In genomic region chr2:92605995-92606394, GRCm38 (mm10) we compare ENCODE assay signal across 16 mouse cellular contexts. TPM values are rescaled to one million over a fixed set of nuclear protein-coding genes. Genes with fewer than 3 reads are reported as not detected.
A peak's percentile ranks its signal among the peaks of the same experiment; 100 is the strongest.
DNase-seq lines count a peak whose midpoint lies in the region; ATAC-seq lines count a peak whose summit lies in the region.
"Had no signal": no experiment of that assay in that cellular context is flagged by ENCODE, and none has a peak within 500 bp of the region (broad histone marks: within the 10 kb centered on the region; RNA-seq: fewer than 3 reads in every experiment).

No protein-coding gene starts in this region.

- peaks cover 8% of the 10 kb centered on the region; the same call in 1 of the 2 replicates for H3K27me3 ChIP-seq in midbrain, embryonic 11.5 days (ENCODE audit: control insufficient read depth, insufficient read depth, low read length)
- peaks cover 93% of the 10 kb centered on the region for H3K27me3 ChIP-seq in midbrain, embryonic 10.5 days (ENCODE audit: low read depth, poor library complexity, severe bottlenecking)
- H3K27me3 ChIP-seq in stomach, embryonic 16.5 days (ENCODE audit: control insufficient read depth, insufficient read depth, low read length): peaks cover 4% of the 10 kb centered on the region; the same call in 1 of the 2 replicates

- H3K27ac ChIP-seq in midbrain, embryonic 11.5 days (ENCODE audit: low read depth, low read length): no peak overlapping the region
- H3K27ac ChIP-seq in midbrain, embryonic 10.5 days (replicated peaks): no peak overlapping the region
- no peak overlapping the region for H3K27ac ChIP-seq in stomach, embryonic 16.5 days (ENCODE audit: low read length)
- H3K27ac ChIP-seq: embryonic facial prominence, embryonic 15.5 days; hindbrain, embryonic 10.5 days; kidney, postnatal 0 days had no signal

- peak; percentile 97 for DNase-seq in heart, adult 11 months
- DNase-seq in heart, postnatal 25 days (ENCODE audit: low spot score): no peak
- peak; percentile 37 for DNase-seq in midbrain, embryonic 11.5 days (ENCODE audit: low spot score, missing footprints)
- no peak for DNase-seq in midbrain, embryonic 10.5 days (ENCODE audit: low spot score)
- peak; percentile 63 to 75 for DNase-seq in kidney, postnatal 36 days
- DNase-seq in B cell, adult 2 months: no peak
- no peak for DNase-seq in ovary, adult 18-20 months (ENCODE audit: low spot score)
- DNase-seq: cerebellum, adult 9-10 months; forebrain, postnatal 0 days; retina, postnatal 1 day; thymus, postnatal 36 days had no signal

- no peak overlapping the region for H3K9ac ChIP-seq in midbrain, embryonic 11.5 days (ENCODE audit: low read length)
- H3K9ac ChIP-seq in stomach, embryonic 16.5 days (ENCODE audit: low read length): no peak overlapping the region
- H3K9ac ChIP-seq: embryonic facial prominence, embryonic 15.5 days; forebrain, postnatal 0 days had no signal

- intact Hi-C loops in heart, postnatal 25 days (cut with DNase I): no loop called here

- no peaks in the 10 kb centered on the region for H3K36me3 ChIP-seq in midbrain, embryonic 11.5 days (ENCODE audit: control insufficient read depth, insufficient read depth, low read length)
- H3K36me3 ChIP-seq in midbrain, embryonic 10.5 days: no peaks in the 10 kb centered on the region
- no peaks in the 10 kb centered on the region for H3K36me3 ChIP-seq in stomach, embryonic 16.5 days (ENCODE audit: control insufficient read depth, insufficient read depth, low read length)
- H3K36me3 ChIP-seq: embryonic facial prominence, embryonic 15.5 days; hindbrain, embryonic 10.5 days had no signal

- H3K9me3 ChIP-seq in midbrain, embryonic 11.5 days (ENCODE audit: control insufficient read depth, low read length): no peaks in the 10 kb centered on the region
- no peaks in the 10 kb centered on the region for H3K9me3 ChIP-seq in midbrain, embryonic 10.5 days (replicated peaks)
- H3K9me3 ChIP-seq in stomach, embryonic 16.5 days (replicated peaks; ENCODE audit: control insufficient read depth, low read length): no peaks in the 10 kb centered on the region
- H3K9me3 ChIP-seq: embryonic facial prominence, embryonic 15.5 days; hindbrain, embryonic 10.5 days had no signal

- ATAC-seq in midbrain, embryonic 11.5 days (ENCODE audit: low FRiP score): no peak
- peak; percentile 55 for ATAC-seq in stomach, embryonic 16.5 days (ENCODE audit: insufficient read depth, low FRiP score)
- ATAC-seq: forebrain, postnatal 0 days had no signal

- peaks cover 11% of the 10 kb centered on the region for H3K4me1 ChIP-seq in midbrain, embryonic 11.5 days (ENCODE audit: control insufficient read depth, insufficient read depth, low read length)
- peaks cover 56% of the 10 kb centered on the region for H3K4me1 ChIP-seq in midbrain, embryonic 10.5 days
- 0 out of 2 replicates have a peak, but pooled peaks cover 6% of the 10 kb centered on the region for H3K4me1 ChIP-seq in stomach, embryonic 16.5 days (ENCODE audit: control insufficient read depth, insufficient read depth, low read length)

- no peak overlapping the region for H3K4me2 ChIP-seq in midbrain, embryonic 11.5 days
- H3K4me2 ChIP-seq in stomach, embryonic 16.5 days (ENCODE audit: low read depth, low read length): no peak overlapping the region
- H3K4me2 ChIP-seq: embryonic facial prominence, embryonic 15.5 days had no signal

- WGBS in midbrain, embryonic 11.5 days: 77% methylated on average over 5 of the region's 5 CpGs
- 82% methylated on average over 5 of the region's 5 CpGs for WGBS in midbrain, embryonic 10.5 days
- WGBS in stomach, embryonic 16.5 days: 48% methylated on average over 5 of the region's 5 CpGs

- H3K4me3 ChIP-seq in midbrain, embryonic 11.5 days (ENCODE audit: low read depth, low read length): no peak overlapping the region
- no peak overlapping the region for H3K4me3 ChIP-seq in midbrain, embryonic 10.5 days
- H3K4me3 ChIP-seq in stomach, embryonic 16.5 days (replicated peaks; ENCODE audit: low read length): no peak overlapping the region
- H3K4me3 ChIP-seq: embryonic facial prominence, embryonic 15.5 days; hindbrain, embryonic 10.5 days had no signal

RNA-seq across cellular contexts. Expression of gene Chst1, which starts 6.5 kb away (rescaled TPM):
- 1 to 10 TPM; 3.3 to 4.1 TPM for total RNA-seq in heart, postnatal 25 days (2021)
- 4.2 and 4.3 TPM in 2 replicates for polyA plus RNA-seq in midbrain, embryonic 11.5 days (2014; fragmentation: Nextera tagmentation; extraction: Ambion mirVana)
- 5.1 and 5.7 TPM in 2 replicates for polyA plus RNA-seq in midbrain, embryonic 10.5 days (2016; fragmentation: Nextera tagmentation; extraction: Ambion mirVana)
- polyA plus RNA-seq in stomach, embryonic 16.5 days (2015; fragmentation: Nextera tagmentation; extraction: Ambion mirVana): 4.2 and 5.1 TPM in 2 replicates
- total RNA-seq: CH12.LX had no signal

Comparison
In these comparisons a context has a peak if more than half of its experiments do, and no peak if none do; other contexts are left out.
1. DNase-seq: peak in heart, adult 11 months (single experiment), midbrain, embryonic 11.5 days (single experiment) and kidney, postnatal 36 days (2 of 2); none in heart, postnatal 25 days (single experiment), midbrain, embryonic 10.5 days (single experiment), B cell, adult 2 months (0 of 2) and ovary, adult 18-20 months (single experiment).